Mouse (Mus musculus) olfactory bulb, adult 2 months (tissue): ENCODE measurements around the gene Ranbp6.

ENCODE experiments used
- CTCF ChIP-seq: fragments of 200-500 bp; IDR thresholded peaks from 2 replicates; pipeline ENCODE4 v1.5.1; 2012; ENCODE audit warnings: low read depth, mild to moderate bottlenecking, low read length, moderate library complexity; ENCODE audit not compliant: insufficient read depth
- POLR2A ChIP-seq: fragments of 200-500 bp; IDR thresholded peaks from 2 replicates; pipeline ENCODE4 v1.6.1; 2012; ENCODE audit warnings: mild to moderate bottlenecking, low read depth, low read length, moderate library complexity; ENCODE audit not compliant: insufficient read depth

DNA sequence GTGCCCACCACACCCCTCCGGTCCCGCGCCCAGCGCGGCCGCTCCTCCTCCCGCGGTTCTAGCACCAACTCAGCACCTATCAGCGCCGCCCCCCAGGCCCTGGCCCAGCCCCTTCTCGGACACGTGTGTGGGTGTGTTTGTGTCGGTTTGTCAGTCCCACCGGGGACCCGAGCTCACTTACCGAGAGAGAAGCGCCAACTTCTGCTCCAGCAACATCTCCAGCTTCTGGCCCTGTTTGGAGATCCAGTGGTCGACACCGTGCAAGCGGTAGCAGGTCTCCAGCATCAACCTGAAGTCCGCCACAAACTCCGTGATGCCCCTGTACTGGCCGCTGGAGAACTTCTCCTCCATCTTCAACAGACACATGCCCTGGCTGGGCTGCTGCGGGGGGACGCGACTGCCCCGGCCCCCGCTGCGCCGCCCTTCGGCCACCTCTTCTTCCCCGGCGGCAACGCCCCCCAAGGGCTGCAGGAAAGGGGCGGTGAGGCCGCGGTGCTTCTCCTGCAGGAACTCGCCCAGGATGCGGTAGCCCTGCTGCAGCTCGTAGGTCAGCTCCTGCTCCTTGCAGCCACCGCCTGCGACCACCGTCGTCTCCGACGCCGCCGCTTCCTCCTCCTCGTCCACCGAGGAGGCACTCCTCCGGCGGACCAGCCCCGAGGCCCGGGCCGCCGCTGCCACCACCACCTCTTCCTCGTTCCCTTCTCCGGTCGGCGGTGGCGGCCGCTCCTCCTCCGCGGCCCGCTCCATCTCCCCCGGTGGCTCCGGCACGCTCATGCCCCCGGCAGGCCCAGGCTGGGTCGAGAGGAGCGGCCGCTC lies 7.5 kb downstream of the Ranbp6 start:
- TF ChIP-seq CTCF (no peak), POLR2A (no peak)
